Mouse (Mus musculus) adrenal gland, adult 2 months (tissue): Measurements from ENCODE around the gene Gm17018. TPM values are rescaled to one million over a fixed set of nuclear protein-coding genes. Genes with fewer than 3 reads are reported as not detected.

Source experiments
- DNase-seq: peaks from one replicate; pipeline ENCODE4 v3.0.0; 2021
- polyA plus RNA-seq: library from polyadenylated mRNA; depleted of rRNA; stranded (reverse); fragments of >200 nt; gene quantifications from 2 replicates; pipeline ENCODE4 v1.2.3, GENCODE M21; 2012
- total RNA-seq, 2 experiments: library from RNA; stranded (reverse); gene quantifications; 2 replicates each; pipeline ENCODE4 v1.2.3; 2021

The Gm17018 gene
- total and polyA plus RNA-seq, 3 experiments: 2.1 to 38.0 (median 29.0) TPM

- DNase-seq: peak; percentile 34
These were observed 27.3 kb downstream of the Gm17018 start for GRCm38 (mm10) chr19:45587509-45588292.

GRCm38 (mm10) chr19:45589761-45590160, 29.3 kb downstream of the Gm17018 start:
- DNase-seq: no peak

- DNase-seq: peak; percentile 30
These were observed 31.3 kb downstream of the Gm17018 start for GRCm38 (mm10) chr19:45591704-45592103.

- no peak for DNase-seq
These were observed 32.5 kb downstream of the Gm17018 start for GRCm38 (mm10) chr19:45592916-45593315.

- no peak for DNase-seq
These were observed 33.7 kb downstream of the Gm17018 start for GRCm38 (mm10) chr19:45594079-45594478.

GRCm38 (mm10) chr19:45595481-45595880, 35.1 kb downstream of the Gm17018 start:
- DNase-seq: no peak

GRCm38 (mm10) chr19:45596019-45596418, 35.6 kb downstream of the Gm17018 start:
- DNase-seq: no peak

- no peak for DNase-seq
These were observed 36.0 kb downstream of the Gm17018 start for GRCm38 (mm10) chr19:45596434-45596833.

- DNase-seq: no peak
These were observed 36.7 kb downstream of the Gm17018 start for GRCm38 (mm10) chr19:45597106-45597505.

GRCm38 (mm10) chr19:45602606-45603005, 42.2 kb downstream of the Gm17018 start:
- DNase-seq: no peak

GRCm38 (mm10) chr19:45606701-45607100, 46.3 kb downstream of the Gm17018 start:
- no peak for DNase-seq

- DNase-seq: no peak
These were observed 47.1 kb downstream of the Gm17018 start for GRCm38 (mm10) chr19:45607479-45607878.

- DNase-seq: no peak
These were observed 48.4 kb downstream of the Gm17018 start for GRCm38 (mm10) chr19:45608648-45609339.

GRCm38 (mm10) chr19:45610823-45611222, 50.4 kb downstream of the Gm17018 start:
- no peak for DNase-seq

- DNase-seq: no peak
These were observed 54.0 kb downstream of the Gm17018 start for GRCm38 (mm10) chr19:45614375-45614774.

- DNase-seq: no peak
These were observed 54.5 kb downstream of the Gm17018 start for GRCm38 (mm10) chr19:45614928-45615327.

- DNase-seq: no peak
These were observed 55.2 kb downstream of the Gm17018 start for GRCm38 (mm10) chr19:45615415-45616213.

- no peak for DNase-seq
These were observed 55.8 kb downstream of the Gm17018 start for GRCm38 (mm10) chr19:45616214-45616518.

GRCm38 (mm10) chr19:45616735-45617134, 56.3 kb downstream of the Gm17018 start:
- DNase-seq: no peak

- DNase-seq: no peak
These were observed 57.8 kb downstream of the Gm17018 start for GRCm38 (mm10) chr19:45618184-45618583.

GRCm38 (mm10) chr19:45619744-45620501, 59.5 kb downstream of the Gm17018 start:
- DNase-seq: no peak

GRCm38 (mm10) chr19:45621061-45621460, 60.6 kb downstream of the Gm17018 start:
- no peak for DNase-seq
